Mouse (Mus musculus) urinary bladder, adult 2 months (tissue): ENCODE data around the gene Ints6. TPM values are rescaled to one million over a fixed set of nuclear protein-coding genes. Genes with fewer than 3 reads are reported as not detected.

Experiments used
- DNase-seq: peaks from one replicate; pipeline ENCODE4 v3.0.0; 2022; ENCODE audit warnings: low spot score
- polyA plus RNA-seq: library from polyadenylated mRNA; depleted of rRNA; stranded (reverse); fragments of >200 nt; gene quantifications from 2 replicates; pipeline ENCODE4 v1.2.3, GENCODE M21; 2012; rRNA removed

Ints6 gene
- 10.5 and 12.3 TPM in 2 replicates for polyA plus RNA-seq

DNA sequence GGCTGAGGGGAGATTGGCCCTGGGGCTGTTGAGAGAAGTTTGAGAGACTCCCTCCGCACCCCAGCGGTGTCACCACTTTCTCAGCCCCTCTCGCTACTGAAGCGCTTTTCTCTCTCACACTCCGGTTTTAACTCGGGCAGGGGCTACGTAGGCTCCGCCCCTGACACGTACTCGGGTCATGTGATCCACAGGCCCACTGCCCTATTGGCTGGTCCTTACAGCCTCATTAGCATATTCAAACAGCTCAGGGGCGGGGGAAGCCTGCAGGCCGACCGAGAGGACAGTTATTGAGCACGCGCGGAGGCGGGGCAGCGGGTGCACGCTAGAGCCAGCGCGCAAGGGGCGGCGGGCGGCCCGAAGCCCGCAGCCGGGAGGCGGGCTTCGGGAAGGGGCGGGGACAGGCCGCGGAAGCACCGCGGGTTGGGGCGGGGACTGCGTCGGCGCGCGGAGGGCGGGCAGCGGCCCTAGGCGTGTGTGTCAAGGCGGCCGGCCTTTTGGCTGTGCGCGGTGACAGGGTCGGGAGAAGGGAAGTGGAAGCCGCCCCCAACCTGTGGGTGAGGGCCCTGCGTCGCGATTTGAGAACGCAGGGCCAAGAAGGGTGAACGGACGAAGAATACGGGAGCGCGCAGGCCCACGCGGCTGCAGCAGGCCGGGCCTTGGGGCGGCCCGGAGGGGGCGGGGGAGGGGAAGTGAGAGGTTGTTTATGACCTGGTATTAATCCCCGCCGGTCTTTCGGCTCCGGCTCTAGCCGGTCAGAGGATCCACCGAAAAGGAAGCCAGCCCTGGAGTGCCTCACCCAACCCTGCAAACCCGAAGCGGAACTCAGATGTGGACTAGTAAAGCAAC, at the start of gene Ints6:
Ints6 (minus strand) TSS at position 134 of the 846 bp plus-strand sequence.
- DNase-seq = peak; percentile 98

DNA sequence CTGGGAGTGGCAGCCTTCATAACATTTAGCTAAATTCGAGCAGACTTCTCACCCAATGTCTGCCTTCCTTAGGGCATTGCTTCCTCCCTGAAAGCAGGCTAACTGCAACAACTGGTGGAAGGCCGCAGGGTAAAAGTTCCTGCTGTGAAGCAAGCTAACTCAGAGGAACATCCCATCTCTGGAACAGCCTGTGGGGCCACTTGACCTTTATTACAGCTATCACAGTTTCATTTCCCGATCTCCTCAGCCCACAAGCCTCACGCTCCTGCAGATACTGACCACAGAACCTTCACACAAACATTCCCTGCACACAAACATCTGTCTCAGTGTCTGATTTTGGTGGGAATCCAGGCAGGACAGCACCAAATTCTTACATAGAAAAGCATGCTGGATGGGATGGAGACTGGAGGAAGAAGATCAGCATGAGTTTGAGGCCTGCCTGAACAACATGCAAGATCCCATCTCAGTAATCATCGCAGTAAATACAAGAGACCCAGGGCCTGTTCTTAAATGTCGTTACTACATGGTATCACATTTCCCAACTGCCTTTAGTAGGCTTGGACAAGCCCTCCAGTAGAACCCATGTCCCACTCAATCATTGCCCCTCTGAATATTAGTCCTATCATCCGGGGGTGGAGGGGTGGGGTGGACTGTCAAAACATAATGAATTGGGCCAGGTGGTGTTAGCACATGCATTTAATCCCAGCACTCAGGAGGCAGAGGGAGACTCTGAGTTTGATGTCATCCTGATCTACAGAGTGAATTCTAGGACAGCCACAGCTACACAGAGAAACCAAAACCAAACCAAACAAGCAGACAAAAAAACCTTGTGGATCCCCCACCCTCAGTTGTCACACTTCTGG, 47.9 kb upstream of the Ints6 start:
- DNase-seq = no peak

DNA sequence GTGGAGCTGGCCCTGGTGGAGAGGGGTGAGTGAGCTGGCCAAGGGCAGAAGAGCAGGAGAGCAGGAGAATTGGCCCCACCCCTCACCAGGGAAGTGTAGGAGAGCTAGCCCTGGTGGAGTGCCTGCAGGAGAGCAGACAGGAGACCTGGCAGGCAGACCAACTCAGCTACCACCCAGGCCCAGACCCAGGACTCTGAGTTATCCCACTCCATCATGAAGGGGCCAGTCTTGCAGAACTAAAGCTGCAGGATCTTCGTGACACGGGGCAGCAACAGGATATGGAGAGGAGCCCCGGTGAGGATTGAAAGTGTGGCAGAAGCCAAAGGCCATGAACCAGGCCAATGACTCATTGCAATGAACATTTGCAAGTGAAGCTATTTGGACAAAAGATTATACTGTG, 46.0 kb upstream of the Ints6 start:
- DNase-seq = no peak

DNA sequence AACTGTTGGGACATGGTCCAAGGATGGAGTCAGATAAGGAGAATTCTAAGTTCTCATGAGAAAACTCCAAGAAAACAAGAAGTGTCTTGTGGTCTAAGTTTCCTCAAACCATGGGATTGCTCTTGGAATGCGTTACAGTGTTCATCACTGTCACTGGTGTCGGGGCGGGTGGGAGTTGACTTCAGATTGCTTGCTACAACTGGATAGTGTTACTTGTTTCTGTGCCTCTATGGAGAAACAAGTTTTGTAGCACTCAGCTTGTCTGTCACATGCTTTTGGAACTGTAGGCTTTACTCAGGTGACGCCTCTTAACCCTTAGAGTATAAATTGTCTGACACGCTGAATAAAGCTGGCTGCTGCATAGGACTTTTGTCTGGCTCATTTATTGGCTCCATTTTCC, 42.2 kb upstream of the Ints6 start:
- no peak for DNase-seq

DNA sequence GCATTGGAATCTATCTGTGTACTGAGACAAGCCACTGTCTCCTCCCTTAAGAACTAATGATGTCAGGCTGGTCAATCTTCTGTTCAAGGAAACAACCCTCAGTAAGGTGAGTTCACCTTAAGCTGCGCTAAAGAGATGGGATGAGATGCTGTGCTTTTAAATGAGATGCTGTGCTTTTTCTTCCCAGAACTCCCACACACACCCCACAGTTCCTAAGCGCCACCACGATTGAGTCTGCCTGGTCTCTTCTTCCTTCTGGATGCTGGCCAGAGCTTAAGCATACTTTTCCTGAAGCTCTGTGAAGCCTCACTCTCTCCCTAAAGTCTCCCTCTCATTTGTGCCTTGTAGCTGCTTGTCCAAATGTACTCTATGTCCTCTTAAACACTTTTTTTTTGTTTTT, 39.8 kb upstream of the Ints6 start:
- no peak for DNase-seq

DNA sequence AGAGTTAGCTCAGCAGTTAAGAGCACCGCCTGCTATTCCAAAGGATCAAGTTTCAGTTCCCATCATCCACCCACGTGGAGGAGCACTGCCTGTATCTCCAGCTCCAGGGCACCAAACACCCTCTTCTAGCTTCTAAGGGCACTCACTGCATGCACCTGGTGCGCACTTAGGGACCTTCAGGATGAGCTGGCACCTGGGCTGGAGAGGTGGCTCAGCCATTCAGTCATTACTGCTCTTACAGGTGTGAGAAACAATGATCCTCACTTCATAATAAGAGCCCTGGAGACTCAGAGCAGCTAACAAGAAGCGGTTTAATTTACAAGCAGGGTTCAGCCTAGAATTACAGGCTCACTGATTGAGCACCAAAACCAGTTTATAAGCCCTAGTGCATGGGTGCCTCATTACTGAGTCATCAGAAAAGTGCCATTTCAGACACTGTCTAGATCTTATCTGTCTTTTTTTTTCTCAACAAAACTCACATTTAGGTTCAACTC, 37.7 kb upstream of the Ints6 start:
- no peak for DNase-seq

DNA sequence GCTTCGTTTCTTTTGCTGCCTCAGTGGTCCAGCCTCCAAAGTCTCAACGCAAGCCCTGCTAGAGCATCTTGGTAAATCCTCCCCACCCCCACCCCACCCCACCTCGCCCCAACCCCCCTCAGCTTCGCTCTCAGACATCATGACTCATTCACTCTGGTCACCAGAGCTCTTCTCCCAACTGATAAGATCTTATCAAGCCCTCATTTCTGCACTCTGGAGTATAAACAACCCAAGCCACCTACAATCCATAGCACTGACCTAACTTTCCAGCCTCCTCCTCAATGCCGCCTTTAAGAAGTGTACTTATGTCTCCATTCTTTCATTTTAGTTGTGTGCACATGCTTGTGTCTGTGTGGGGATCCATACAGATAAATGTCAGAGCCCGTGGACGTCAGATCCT, 34.8 kb upstream of the Ints6 start:
- DNase-seq = no peak

DNA sequence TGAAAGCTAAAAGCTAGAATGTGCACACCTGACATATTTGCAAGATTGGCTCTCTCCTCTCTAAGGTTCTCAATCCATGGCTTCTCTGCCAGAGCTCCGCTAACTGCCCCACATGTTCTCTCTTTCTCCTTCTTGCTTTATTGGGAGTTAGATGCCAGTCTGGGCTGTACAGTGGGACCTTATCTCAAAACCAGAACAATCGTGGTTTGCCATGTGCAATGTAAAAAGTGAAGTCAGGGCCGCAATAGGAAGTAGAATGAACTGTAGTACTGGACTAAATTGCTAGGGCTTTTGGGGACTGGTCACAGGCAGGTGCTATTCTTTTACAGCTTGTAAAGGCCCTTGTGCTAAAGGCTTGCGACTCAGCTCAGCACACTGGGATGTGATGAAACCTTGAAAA, 28.3 kb upstream of the Ints6 start:
- DNase-seq = no peak

DNA sequence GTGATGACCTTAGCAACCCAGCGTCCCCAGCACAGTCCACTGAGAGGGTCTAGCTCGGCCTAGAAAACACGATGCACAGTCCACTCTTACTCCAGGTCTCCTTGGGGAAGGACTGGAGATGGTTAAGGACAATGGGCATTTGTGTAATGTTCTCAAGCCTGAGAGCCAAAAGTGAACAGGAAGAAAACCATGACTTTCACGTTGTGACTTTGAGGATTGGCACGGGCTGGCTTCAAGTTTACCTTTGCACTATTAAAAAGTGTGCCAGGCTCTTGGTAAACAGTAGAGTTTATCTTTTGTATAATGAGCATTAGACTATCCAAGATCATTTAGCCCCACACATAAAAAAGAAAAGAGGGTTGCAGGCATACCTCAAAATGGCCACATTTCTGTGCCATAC, 22.0 kb upstream of the Ints6 start:
- no peak for DNase-seq

DNA sequence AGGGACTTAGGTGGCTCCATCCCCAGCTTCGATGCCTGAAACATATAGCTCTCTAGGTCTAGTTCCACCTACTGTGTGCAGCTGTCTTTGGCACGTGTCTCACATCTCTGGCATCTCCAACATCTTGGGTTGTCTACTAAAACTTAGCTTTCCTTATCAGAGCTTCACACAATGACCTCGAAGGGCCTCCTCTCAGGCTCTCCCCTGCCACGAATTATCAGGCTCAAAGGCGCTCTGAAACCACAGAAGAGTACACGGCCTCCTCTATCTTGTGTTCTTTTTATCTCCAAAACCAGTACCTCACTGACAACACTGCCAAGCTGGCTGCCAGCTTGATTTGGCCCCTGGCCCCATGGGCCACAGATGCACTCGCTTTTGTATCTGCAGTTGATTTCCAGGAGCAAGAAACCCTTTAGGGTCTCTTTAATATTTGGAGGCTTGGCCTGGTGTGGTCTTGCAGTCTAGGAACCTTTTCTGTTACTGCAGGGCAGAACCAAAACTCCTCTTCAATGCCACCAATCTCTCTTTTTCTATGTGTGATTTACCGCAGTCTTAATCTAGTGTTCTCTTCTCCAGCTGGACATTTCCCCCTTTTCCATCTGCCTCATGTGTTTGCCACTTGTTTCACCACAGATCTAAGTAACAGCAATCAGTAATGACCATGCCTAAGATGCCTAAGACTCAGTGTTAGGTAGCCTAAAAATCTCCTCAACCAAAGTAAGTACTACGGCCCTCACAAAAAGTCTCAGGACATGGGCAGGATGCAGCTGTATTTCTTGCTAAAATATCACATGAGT, 19.7 kb upstream of the Ints6 start:
- DNase-seq = no peak

DNA sequence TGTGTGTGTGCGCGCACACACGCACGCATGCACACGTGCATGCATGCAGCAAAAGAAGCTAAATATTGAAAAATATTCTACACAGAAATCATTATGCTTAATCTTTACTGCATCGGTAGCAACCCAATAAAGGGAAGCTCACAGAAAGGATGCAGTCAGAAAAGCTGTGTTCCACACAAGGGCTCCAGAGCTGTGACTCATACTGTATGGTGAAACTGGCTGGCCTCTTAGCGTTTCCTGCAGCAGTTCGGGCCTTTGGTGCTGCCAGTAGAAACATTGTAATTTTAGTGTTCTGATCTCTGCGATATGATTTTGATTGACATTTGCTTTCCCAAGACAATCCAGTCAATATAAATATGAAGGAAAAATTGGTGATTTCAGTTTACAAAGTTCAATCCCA, 17.1 kb upstream of the Ints6 start:
- no peak for DNase-seq

DNA sequence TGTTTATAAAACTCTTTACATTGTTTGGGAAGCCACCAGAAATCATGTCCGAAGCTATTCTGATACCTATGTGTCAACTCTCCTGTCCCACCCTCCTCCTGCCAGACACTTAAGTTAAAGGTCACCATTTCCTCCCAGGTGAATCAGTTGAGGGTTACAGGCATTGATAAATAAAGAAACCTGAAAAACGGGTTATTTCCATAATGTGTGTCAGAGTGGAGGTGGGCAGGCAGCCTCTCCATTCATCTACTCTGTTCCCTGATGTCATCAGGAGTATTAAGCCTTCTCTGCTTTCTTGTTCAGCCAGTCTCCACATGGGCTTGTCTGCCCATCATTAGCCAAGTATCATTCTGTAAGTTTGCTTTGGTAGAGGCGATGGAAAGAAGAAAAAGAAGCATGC, 14.1 kb upstream of the Ints6 start:
- DNase-seq = no peak

DNA sequence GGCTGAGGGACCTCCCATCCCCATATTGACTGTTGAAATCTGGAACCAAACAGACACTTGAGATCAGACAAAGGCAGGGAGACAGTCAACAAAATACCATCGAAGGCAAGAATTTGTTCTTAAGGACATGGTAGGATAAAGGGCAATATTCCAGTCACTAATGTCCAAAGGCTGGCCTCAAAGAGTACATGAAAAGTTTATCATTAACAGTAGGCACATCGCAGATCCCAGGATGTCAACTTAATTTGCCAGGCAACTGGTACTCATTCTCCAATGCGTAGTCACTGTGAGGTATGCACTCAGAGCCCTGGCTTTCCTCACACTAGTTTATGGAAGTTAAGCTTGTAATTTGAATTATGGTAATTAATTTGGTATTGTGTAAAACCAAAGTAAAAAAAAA, 13.3 kb upstream of the Ints6 start:
- DNase-seq = no peak

DNA sequence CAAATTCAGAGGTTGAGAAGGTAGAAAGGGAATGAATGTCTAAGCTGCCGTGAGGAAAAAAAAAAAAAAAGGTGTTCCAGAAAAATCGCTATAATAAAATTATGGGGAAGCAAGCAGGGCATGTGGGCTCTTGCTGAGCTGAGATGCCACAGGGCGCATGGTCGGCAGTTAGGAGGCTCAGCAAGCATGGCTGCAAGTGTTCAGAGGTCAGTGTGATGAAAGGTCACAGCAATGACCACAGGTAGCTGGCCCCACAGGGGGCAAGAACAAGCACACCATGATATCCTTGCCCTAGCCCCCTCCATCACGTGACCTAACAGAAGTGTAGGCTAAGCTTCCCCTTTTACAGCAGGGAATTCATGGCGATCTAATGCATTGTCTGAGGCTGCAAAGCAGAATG, 12.8 kb upstream of the Ints6 start:
- no peak for DNase-seq

DNA sequence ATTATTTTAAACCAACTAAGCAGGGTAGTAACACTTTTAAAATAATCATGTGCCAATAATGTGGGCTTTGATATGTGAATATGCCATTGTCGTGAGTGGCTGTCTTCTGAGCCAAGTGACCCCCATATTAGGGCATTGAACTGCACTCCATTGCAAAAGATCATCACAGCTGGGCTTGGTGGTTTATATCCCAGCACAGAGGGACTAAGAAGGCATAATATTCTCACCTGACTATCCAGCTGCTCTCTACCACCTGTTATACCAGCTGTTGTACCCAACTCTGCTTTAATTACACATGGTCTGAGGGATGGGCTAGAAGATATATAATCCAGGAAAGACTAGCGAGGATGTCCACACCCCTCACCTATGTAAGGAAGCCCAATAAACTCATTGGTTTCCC, 4.4 kb upstream of the Ints6 start:
- no peak for DNase-seq

DNA sequence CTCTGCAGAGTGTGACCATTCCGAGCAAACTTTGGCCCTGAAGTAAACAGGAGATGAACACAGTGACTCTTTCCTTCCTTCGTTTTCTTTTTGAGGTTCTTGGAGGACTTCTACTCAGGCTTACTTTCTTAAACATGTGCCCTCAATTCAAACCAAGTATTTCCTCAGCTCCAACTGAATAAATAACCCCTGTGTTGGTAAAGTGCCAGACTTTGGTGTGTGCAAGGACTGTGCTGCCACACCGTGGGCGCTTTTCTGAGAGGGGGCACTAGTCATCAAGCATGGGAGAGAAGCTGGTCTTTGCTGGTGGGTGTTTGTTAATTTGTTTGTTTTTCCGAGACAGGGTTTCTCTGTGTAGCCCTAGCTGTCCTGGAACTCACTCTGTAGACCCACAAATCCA, 3.4 kb upstream of the Ints6 start:
- DNase-seq = no peak

DNA sequence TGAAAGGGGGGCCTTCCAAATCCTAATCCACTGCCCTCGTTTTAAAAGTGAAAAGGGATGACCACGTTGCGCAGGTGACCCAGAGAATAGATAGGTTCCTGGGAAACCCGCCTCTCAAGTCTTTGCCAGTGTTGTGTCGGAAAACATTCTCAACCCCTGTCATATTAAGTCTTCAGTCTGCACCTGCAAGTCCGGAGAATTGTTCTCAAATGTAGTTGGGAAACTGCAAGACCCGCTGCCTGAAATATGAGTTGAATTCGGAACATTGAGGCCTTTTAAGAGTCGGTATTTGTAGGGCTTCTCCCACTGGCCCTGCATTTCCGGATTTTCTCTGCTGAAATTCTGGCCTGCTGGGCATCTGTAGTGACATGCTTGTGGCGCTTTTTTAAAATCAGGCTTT, 974 bp upstream of the Ints6 start:
- DNase-seq = no peak

DNA sequence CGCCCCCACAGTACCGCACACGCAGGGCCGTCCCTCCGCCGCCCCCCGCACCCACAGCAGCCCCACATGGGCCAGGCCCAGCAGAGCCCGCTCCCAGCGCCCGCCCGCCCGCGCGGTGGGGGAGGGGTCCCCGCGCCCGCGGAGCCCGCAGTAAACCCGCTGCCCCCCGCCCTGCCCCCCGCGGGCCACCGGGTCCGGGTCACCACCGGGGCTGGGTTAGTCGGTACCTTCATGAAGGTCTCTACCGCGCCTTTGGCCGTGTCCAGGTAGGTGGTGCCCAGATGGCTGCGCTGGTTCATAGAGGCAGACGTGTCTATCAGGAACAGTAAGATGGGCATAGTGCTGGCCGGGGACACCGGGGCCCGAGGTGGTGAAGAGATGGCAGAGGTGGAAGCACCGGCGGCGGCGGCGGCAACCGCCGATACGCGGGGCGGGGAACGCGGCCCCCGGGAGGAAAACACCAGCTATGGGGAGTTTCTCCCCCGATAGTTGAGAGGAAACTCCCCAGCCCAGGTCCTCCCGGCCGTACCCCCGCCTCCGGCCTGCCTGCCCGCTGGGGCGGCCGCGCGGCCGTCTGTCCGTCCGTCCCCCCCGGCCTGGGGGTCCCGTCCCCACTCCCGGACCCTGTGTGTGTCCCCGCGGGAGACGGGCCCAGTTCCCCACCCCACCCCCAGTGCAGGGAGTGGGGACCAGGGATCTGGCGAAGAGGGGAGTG, 491 bp downstream of the Ints6 start:
- DNase-seq = peak; percentile 68

DNA sequence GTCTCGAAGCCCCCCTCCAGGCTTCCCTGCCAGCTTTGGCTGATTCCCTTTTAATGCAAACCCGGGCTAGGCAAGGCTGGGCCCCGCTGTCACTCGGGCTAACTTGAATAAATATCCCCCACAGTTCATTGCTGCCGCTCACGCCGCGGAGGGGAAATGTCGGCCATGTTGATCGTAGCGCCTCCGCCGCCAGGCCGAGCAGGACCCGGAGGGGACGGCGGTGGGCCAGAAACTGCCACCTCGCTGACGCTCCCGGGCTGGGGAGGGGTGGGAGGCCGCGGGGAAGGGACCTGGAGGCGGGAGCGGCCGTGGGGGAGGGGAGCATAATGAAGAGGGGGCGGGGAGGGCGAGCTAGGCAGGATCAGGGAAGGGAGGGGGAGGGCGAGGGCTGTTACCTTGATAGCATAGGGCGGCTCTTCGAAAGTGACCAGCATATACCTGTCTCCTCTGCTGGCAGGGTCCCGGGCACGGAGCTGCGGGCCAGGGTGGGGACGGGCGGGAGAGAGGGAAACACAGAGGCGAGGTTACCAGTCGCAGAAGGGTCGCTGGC, 1.1 kb downstream of the Ints6 start:
- peak; percentile 70 for DNase-seq

DNA sequence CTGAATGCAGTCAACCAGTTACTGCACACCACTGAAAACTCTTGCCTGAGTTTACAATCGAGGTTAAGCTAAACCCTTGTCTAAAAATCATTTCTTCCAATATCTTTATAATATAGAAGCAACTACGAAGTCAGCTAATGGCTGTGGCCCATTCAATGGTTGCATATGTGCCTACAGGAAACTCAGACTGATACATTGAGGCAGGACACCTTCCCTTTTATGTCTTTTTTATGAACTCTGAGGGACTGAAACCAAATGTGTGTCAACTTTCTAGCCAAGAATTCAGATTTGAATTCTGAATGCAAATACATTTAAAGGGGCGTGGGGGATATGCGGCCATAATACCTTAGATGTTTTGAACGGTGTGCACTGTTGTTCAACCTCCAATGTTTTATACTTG, 2.3 kb downstream of the Ints6 start:
- DNase-seq = no peak

DNA sequence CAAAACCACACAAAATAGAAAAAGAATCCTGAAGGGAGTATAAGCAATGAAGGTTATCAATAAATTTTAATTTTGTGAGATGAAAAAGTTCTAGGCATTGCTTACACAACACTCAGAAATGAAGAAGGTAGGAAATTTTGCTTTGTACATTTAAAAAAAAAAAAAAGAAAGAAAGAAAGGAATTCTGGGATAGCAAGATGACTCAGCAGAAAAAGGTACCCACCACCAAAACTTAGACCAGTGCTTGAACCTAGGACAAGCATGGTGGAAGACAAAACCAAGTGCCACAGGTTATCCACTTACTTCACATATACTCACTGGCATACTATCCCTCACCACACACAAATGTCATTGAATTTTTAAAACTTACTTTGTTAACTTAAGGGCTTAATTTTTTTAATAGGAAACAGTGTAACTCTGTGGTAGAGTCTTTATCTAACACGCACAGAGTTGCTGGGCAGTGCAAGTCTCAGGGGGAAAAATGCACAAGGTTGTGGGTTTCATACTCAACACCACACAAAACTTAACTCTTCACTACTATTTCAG, 5.8 kb downstream of the Ints6 start:
- DNase-seq = no peak
